ENCODE assay signal across 28 mouse cellular contexts in the genomic region with DNA sequence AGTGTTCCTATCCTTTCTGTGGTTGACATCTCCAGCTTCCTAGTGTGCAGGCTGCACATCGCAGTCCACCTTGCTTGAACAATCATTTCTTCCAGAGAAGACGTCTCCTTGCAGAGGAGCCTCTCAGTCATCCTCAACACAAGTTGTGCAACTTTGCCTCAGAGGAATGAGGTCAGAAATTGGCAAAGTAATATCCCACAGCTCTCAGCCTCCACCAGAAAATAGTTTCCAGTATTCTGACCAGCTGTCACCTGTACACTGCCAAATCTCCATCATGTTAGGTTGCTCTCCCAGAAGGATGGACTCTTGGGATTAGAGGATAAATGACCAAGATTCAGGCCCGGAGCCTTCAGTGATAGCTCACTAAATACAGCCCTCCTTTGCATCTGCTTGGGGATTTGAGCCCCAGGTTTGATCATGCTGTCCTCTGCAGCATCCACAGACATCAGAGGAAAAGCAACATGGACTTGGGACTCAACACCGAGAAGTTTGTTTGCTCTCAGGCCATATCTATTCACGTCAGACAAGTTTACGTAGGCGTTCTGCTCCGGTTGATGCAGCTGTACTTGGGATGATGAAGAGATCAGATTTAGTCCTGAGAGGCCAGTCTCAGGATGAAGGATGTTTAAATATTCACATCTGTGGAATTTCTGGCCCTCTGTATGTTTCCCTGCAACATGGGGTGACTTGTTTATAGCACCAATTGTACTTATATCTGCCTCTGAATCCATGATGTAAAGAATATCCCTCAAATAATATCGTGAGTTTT. TPM values are rescaled to one million over a fixed set of nuclear protein-coding genes. Genes with fewer than 3 reads are reported as not detected.
DNase-seq lines count a peak whose midpoint lies in the region; ATAC-seq lines count a peak whose summit lies in the region.
"Had no signal": no experiment of that assay in that cellular context is flagged by ENCODE, and none has a peak within 500 bp of the region (broad histone marks: within the 10 kb centered on the region; RNA-seq: fewer than 3 reads in every experiment).

No protein-coding gene starts in this region.

- no peaks in the 10 kb centered on the region for H3K9me3 ChIP-seq in heart, embryonic 10.5 days
- no peaks in the 10 kb centered on the region for H3K9me3 ChIP-seq in limb, embryonic 13.5 days
- H3K9me3 ChIP-seq in limb, embryonic 10.5 days (replicated peaks) = no peaks in the 10 kb centered on the region
- H3K9me3 ChIP-seq: embryonic facial prominence, embryonic 13.5 days; kidney, embryonic 15.5 days; liver, embryonic 15.5 days; midbrain, embryonic 12.5 days; neural tube, embryonic 13.5 days had no signal

- H3K4me2 ChIP-seq in limb, embryonic 13.5 days (replicated peaks) = no peak overlapping the region
- H3K4me2 ChIP-seq: embryonic facial prominence, embryonic 13.5 days; kidney, embryonic 15.5 days; liver, embryonic 15.5 days; lung, embryonic 14.5 days; midbrain, embryonic 12.5 days; neural tube, embryonic 13.5 days had no signal

- no peak overlapping the region for H3K4me3 ChIP-seq in heart, embryonic 10.5 days
- H3K4me3 ChIP-seq in limb, embryonic 13.5 days = no peak overlapping the region
- no peak overlapping the region for H3K4me3 ChIP-seq in limb, embryonic 10.5 days
- H3K4me3 ChIP-seq: embryonic facial prominence, embryonic 13.5 days; erythroblast, embryonic 14.5 days; heart, adult 2 months; kidney, embryonic 15.5 days; layer of hippocampus, adult 2 months; liver, embryonic 15.5 days; midbrain, embryonic 12.5 days; neural tube, embryonic 13.5 days had no signal

- H3K36me3 ChIP-seq in heart, embryonic 10.5 days = no peaks in the 10 kb centered on the region
- no peaks in the 10 kb centered on the region for H3K36me3 ChIP-seq in limb, embryonic 13.5 days
- H3K36me3 ChIP-seq in limb, embryonic 10.5 days = no peaks in the 10 kb centered on the region
- H3K36me3 ChIP-seq: embryonic facial prominence, embryonic 13.5 days; kidney, embryonic 15.5 days; liver, embryonic 15.5 days; midbrain, embryonic 12.5 days; neural tube, embryonic 13.5 days had no signal

- WGBS in heart, embryonic 10.5 days = 82% methylated on average over 9 of the region's 9 CpGs
- 79% methylated on average over 9 of the region's 9 CpGs for WGBS in limb, embryonic 13.5 days
- WGBS in limb, embryonic 10.5 days = 93% methylated on average over 9 of the region's 9 CpGs

- H3K4me1 ChIP-seq in heart, embryonic 10.5 days = no peaks in the 10 kb centered on the region
- H3K4me1 ChIP-seq in limb, embryonic 13.5 days = no peaks in the 10 kb centered on the region
- H3K4me1 ChIP-seq in limb, embryonic 10.5 days = no peaks in the 10 kb centered on the region
- H3K4me1 ChIP-seq: embryonic facial prominence, embryonic 13.5 days; liver, embryonic 15.5 days; midbrain, embryonic 12.5 days; neural tube, embryonic 13.5 days had no signal

- no peaks in the 10 kb centered on the region for H3K27me3 ChIP-seq in heart, embryonic 10.5 days (ENCODE audit: insufficient read depth, poor library complexity, severe bottlenecking)
- H3K27me3 ChIP-seq in limb, embryonic 13.5 days = no peaks in the 10 kb centered on the region
- H3K27me3 ChIP-seq in limb, embryonic 10.5 days (ENCODE audit: low read depth, poor library complexity, severe bottlenecking) = no peaks in the 10 kb centered on the region
- H3K27me3 ChIP-seq: embryonic facial prominence, embryonic 13.5 days; kidney, embryonic 15.5 days; liver, embryonic 15.5 days; midbrain, embryonic 12.5 days; neural tube, embryonic 13.5 days had no signal

- ATAC-seq in limb, embryonic 13.5 days (ENCODE audit: low FRiP score, low read depth) = peak; percentile 44
- ATAC-seq in megakaryocyte progenitor cell, adult 5-6 weeks (replicated peaks; ENCODE audit: poor library complexity) = 0 out of 2 replicates have a peak, but pooled peaks have one; percentile 26
- ATAC-seq: forebrain, embryonic 16.5 days; hindbrain, embryonic 16.5 days had no signal

- DNase-seq in heart, adult 11 months = peak; percentile 94
- no peak for DNase-seq in heart, embryonic 10.5 days (ENCODE audit: low spot score)
- DNase-seq in limb, embryonic 10.5 days (ENCODE audit: low spot score) = no peak
- DNase-seq in c-Kit-positive CD71-positive TER-119-positive erythroid progenitor cells, embryonic 14.5 days (ENCODE audit: low spot score) = no peak
- DNase-seq in adipocyte (ENCODE audit: low spot score) = no peak
- DNase-seq: adrenal gland, postnatal 10 days; B cell, adult 2 months; cerebellum, adult 11-12 months; cerebellum, adult 9-11 months; embryo, embryonic 11 days; kidney, adult 18-20 months; kidney, postnatal 25 days; lung, embryonic 14.5 days; right cerebral cortex, postnatal 4 days; thymus, adult 2 months; thymus, postnatal 4 days had no signal

- H3K9ac ChIP-seq in limb, embryonic 13.5 days = no peak overlapping the region
- H3K9ac ChIP-seq: embryonic facial prominence, embryonic 13.5 days; kidney, embryonic 15.5 days; liver, embryonic 15.5 days; lung, embryonic 14.5 days; midbrain, embryonic 12.5 days; neural tube, embryonic 13.5 days had no signal

- no peak overlapping the region for H3K27ac ChIP-seq in heart, embryonic 10.5 days
- no peak overlapping the region for H3K27ac ChIP-seq in limb, embryonic 13.5 days
- H3K27ac ChIP-seq in limb, embryonic 10.5 days = no peak overlapping the region
- H3K27ac ChIP-seq: embryonic facial prominence, embryonic 13.5 days; heart, adult 2 months; kidney, embryonic 15.5 days; layer of hippocampus, adult 2 months; liver, embryonic 15.5 days; midbrain, embryonic 12.5 days; neural tube, embryonic 13.5 days had no signal

RNA-seq across cellular contexts. Expression of gene Pitrm1, which starts 38.1 kb away (rescaled TPM):
- 86.1 and 93.6 TPM in 2 replicates for polyA plus RNA-seq in heart, embryonic 10.5 days (2016; fragmentation: Nextera tagmentation; extraction: Ambion mirVana)
- 87.7 and 88.1 TPM in 2 replicates for polyA plus RNA-seq in limb, embryonic 13.5 days (2015; fragmentation: Nextera tagmentation; extraction: Ambion mirVana)
- 129 and 148 TPM in 2 replicates for polyA plus RNA-seq in limb, embryonic 10.5 days (2016; fragmentation: Nextera tagmentation; extraction: Ambion mirVana)
- 90.5 and 99.9 TPM in 2 replicates for total RNA-seq in megakaryocyte progenitor cell, adult 5-6 weeks (2015)
- total RNA-seq in megakaryocyte progenitor cell, adult 5-6 weeks (2017) = 75.1 and 87.5 TPM in 2 replicates
